Mouse (Mus musculus): ENCODE measurements around the gene Mterf4. TPM values are rescaled to one million over a fixed set of nuclear protein-coding genes. Genes with fewer than 3 reads are reported as not detected.

Gene Mterf4
- 26.9 and 29.8 TPM in 2 replicates for polyA plus RNA-seq (2014; fragmentation: Nextera tagmentation; extraction: Ambion mirVana)

- Histone ChIP-seq H3K27me3 (ENCODE audit: control insufficient read depth, insufficient read depth, low read length) (no peaks in the 10 kb centered on the region), H3K36me3 (replicated peaks; ENCODE audit: control insufficient read depth, insufficient read depth) (peaks cover 52% of the 10 kb centered on the region), H3K4me3 (replicated peaks; ENCODE audit: low read length) (peak within 1 kb of the TSS; percentile 69), H3K4me1 (replicated peaks; ENCODE audit: control insufficient read depth, insufficient read depth, low read length) (peaks cover 15% of the 10 kb centered on the region), H3K9me3 (ENCODE audit: control insufficient read depth, low read length) (no peaks in the 10 kb centered on the region), H3K27ac (peak within 1 kb of the TSS; percentile 62; the same call in 1 of the 2 replicates), H3K9ac (peak within 1 kb of the TSS; percentile 78), H3K4me2 (replicated peaks) (peak within 1 kb of the TSS; percentile 74)
- WGBS, result 7% methylated on average over 36 of the region's 36 CpGs
- ATAC-seq (ENCODE audit: low FRiP score), result peak; percentile 92
- peak; percentile 85 for DNase-seq (ENCODE audit: low spot score)
Measured at GRCm38 (mm10) chr1:93305581-93306337, at the start of gene Mterf4. Gene Mterf4 (minus strand): TSS chr1:93305915.

GRCm38 (mm10) chr1:93352724-93353123, 47.0 kb upstream of the Mterf4 start:
- ATAC-seq (ENCODE audit: low FRiP score), result no peak
- Histone ChIP-seq H3K36me3 (replicated peaks; ENCODE audit: control insufficient read depth, insufficient read depth) (peaks cover 92% of the 10 kb centered on the region), H3K9me3 (ENCODE audit: control insufficient read depth, low read length) (no peaks in the 10 kb centered on the region), H3K4me1 (replicated peaks; ENCODE audit: control insufficient read depth, insufficient read depth, low read length) (no peaks in the 10 kb centered on the region), H3K4me2 (replicated peaks) (no peak overlapping the region), H3K27ac (no peak overlapping the region), H3K4me3 (replicated peaks; ENCODE audit: low read length) (no peak overlapping the region), H3K9ac (no peak overlapping the region), H3K27me3 (ENCODE audit: control insufficient read depth, insufficient read depth, low read length) (no peaks in the 10 kb centered on the region)
- 96% methylated on average over 2 of the region's 2 CpGs for WGBS
- DNase-seq (ENCODE audit: low spot score), result no peak

- WGBS, result 63% methylated on average over 4 of the region's 4 CpGs
- Histone ChIP-seq H3K27ac (no peak overlapping the region), H3K4me3 (replicated peaks; ENCODE audit: low read length) (no peak overlapping the region), H3K9ac (no peak overlapping the region), H3K4me2 (replicated peaks) (no peak overlapping the region), H3K27me3 (ENCODE audit: control insufficient read depth, insufficient read depth, low read length) (no peaks in the 10 kb centered on the region), H3K4me1 (replicated peaks; ENCODE audit: control insufficient read depth, insufficient read depth, low read length) (peaks cover 1% of the 10 kb centered on the region; the same call in 1 of the 2 replicates), H3K9me3 (ENCODE audit: control insufficient read depth, low read length) (no peaks in the 10 kb centered on the region), H3K36me3 (replicated peaks; ENCODE audit: control insufficient read depth, insufficient read depth) (peaks cover 77% of the 10 kb centered on the region)
- ATAC-seq (ENCODE audit: low FRiP score) (no peak), DNase-seq (ENCODE audit: low spot score) (no peak)
Measured at GRCm38 (mm10) chr1:93349701-93350100, 44.0 kb upstream of the Mterf4 start.

- 94% methylated on average over 5 of the region's 5 CpGs for WGBS
- H3K27ac ChIP-seq, result no peak overlapping the region
- H3K9me3 ChIP-seq (ENCODE audit: control insufficient read depth, low read length), result no peaks in the 10 kb centered on the region
- DNase-seq (ENCODE audit: low spot score) (no peak), ATAC-seq (ENCODE audit: low FRiP score) (no peak)
- H3K27me3 ChIP-seq (ENCODE audit: control insufficient read depth, insufficient read depth, low read length), result no peaks in the 10 kb centered on the region
- no peak overlapping the region for H3K4me2 ChIP-seq (replicated peaks)
- no peak overlapping the region for H3K4me3 ChIP-seq (replicated peaks; ENCODE audit: low read length)
- peaks cover 51% of the 10 kb centered on the region for H3K36me3 ChIP-seq (replicated peaks; ENCODE audit: control insufficient read depth, insufficient read depth)
- no peak overlapping the region for H3K9ac ChIP-seq
- H3K4me1 ChIP-seq (replicated peaks; ENCODE audit: control insufficient read depth, insufficient read depth, low read length), result peaks cover 10% of the 10 kb centered on the region
Measured at GRCm38 (mm10) chr1:93347176-93347575, 41.5 kb upstream of the Mterf4 start.

- peak; percentile 98 for ATAC-seq (ENCODE audit: low FRiP score)
- H3K4me2 ChIP-seq (replicated peaks), result peak overlapping the region; percentile 98
- H3K9me3 ChIP-seq (ENCODE audit: control insufficient read depth, low read length), result no peaks in the 10 kb centered on the region
- under 1% methylated on average over 39 of the region's 39 CpGs for WGBS
- no peaks in the 10 kb centered on the region for H3K27me3 ChIP-seq (ENCODE audit: control insufficient read depth, insufficient read depth, low read length)
- peak overlapping the region; percentile 79 for H3K27ac ChIP-seq
- H3K4me3 ChIP-seq (replicated peaks; ENCODE audit: low read length), result peak overlapping the region; percentile 66
- peak overlapping the region; percentile 74 for H3K9ac ChIP-seq
- peak; percentile 96 for DNase-seq (ENCODE audit: low spot score)
- peaks cover 23% of the 10 kb centered on the region for H3K36me3 ChIP-seq (replicated peaks; ENCODE audit: control insufficient read depth, insufficient read depth)
- H3K4me1 ChIP-seq (replicated peaks; ENCODE audit: control insufficient read depth, insufficient read depth, low read length), result peaks cover 10% of the 10 kb centered on the region
Measured at GRCm38 (mm10) chr1:93343504-93344047, 37.9 kb upstream of the Mterf4 start.

GRCm38 (mm10) chr1:93342648-93343503, 37.2 kb upstream of the Mterf4 start, which contains the start of the genes Ppp1r7 and Pask:
Gene Ppp1r7 (plus strand): TSS chr1:93342854.
Gene Pask (minus strand): TSS chr1:93343482.
- Histone ChIP-seq H3K9ac (peak within 1 kb of the TSS; percentile 74), H3K4me1 (replicated peaks; ENCODE audit: control insufficient read depth, insufficient read depth, low read length) (peaks cover 10% of the 10 kb centered on the region), H3K36me3 (replicated peaks; ENCODE audit: control insufficient read depth, insufficient read depth) (peaks cover 16% of the 10 kb centered on the region), H3K27me3 (ENCODE audit: control insufficient read depth, insufficient read depth, low read length) (no peaks in the 10 kb centered on the region), H3K4me3 (replicated peaks; ENCODE audit: low read length) (peak within 1 kb of the TSS; percentile 66), H3K4me2 (replicated peaks) (peak within 1 kb of the TSS; percentile 98), H3K27ac (peak within 1 kb of the TSS; percentile 79), H3K9me3 (ENCODE audit: control insufficient read depth, low read length) (no peaks in the 10 kb centered on the region)
- ATAC-seq (ENCODE audit: low FRiP score) (peak; percentile 93), DNase-seq (ENCODE audit: low spot score) (peak; percentile 98)
- WGBS, result under 1% methylated on average over 63 of the region's 63 CpGs

GRCm38 (mm10) chr1:93334621-93335020, 28.9 kb upstream of the Mterf4 start:
- no peak for DNase-seq (ENCODE audit: low spot score)
- Histone ChIP-seq H3K4me2 (replicated peaks) (no peak overlapping the region), H3K36me3 (replicated peaks; ENCODE audit: control insufficient read depth, insufficient read depth) (peaks cover 24% of the 10 kb centered on the region), H3K27ac (no peak overlapping the region), H3K27me3 (ENCODE audit: control insufficient read depth, insufficient read depth, low read length) (no peaks in the 10 kb centered on the region), H3K4me1 (replicated peaks; ENCODE audit: control insufficient read depth, insufficient read depth, low read length) (no peaks in the 10 kb centered on the region), H3K9me3 (ENCODE audit: control insufficient read depth, low read length) (no peaks in the 10 kb centered on the region), H3K4me3 (replicated peaks; ENCODE audit: low read length) (no peak overlapping the region), H3K9ac (no peak overlapping the region)
- no peak for ATAC-seq (ENCODE audit: low FRiP score)
- WGBS, result 77% methylated on average over 2 of the region's 2 CpGs

- Histone ChIP-seq H3K36me3 (replicated peaks; ENCODE audit: control insufficient read depth, insufficient read depth) (peaks cover 41% of the 10 kb centered on the region), H3K4me2 (replicated peaks) (no peak overlapping the region), H3K27me3 (ENCODE audit: control insufficient read depth, insufficient read depth, low read length) (no peaks in the 10 kb centered on the region), H3K9me3 (ENCODE audit: control insufficient read depth, low read length) (no peaks in the 10 kb centered on the region), H3K4me1 (replicated peaks; ENCODE audit: control insufficient read depth, insufficient read depth, low read length) (no peaks in the 10 kb centered on the region), H3K9ac (no peak overlapping the region), H3K27ac (no peak overlapping the region), H3K4me3 (replicated peaks; ENCODE audit: low read length) (no peak overlapping the region)
- 97% methylated on average over 3 of the region's 3 CpGs for WGBS
- no peak for DNase-seq (ENCODE audit: low spot score)
- no peak for ATAC-seq (ENCODE audit: low FRiP score)
Measured at GRCm38 (mm10) chr1:93326446-93326845, 20.7 kb upstream of the Mterf4 start.

- H3K27ac ChIP-seq, result no peak overlapping the region
- H3K9ac ChIP-seq, result no peak overlapping the region
- 90% methylated on average over 6 of the region's 6 CpGs for WGBS
- DNase-seq (ENCODE audit: low spot score) (no peak), ATAC-seq (ENCODE audit: low FRiP score) (no peak)
- H3K36me3 ChIP-seq (replicated peaks; ENCODE audit: control insufficient read depth, insufficient read depth), result peaks cover 48% of the 10 kb centered on the region
- H3K9me3 ChIP-seq (ENCODE audit: control insufficient read depth, low read length), result no peaks in the 10 kb centered on the region
- no peaks in the 10 kb centered on the region for H3K4me1 ChIP-seq (replicated peaks; ENCODE audit: control insufficient read depth, insufficient read depth, low read length)
- H3K27me3 ChIP-seq (ENCODE audit: control insufficient read depth, insufficient read depth, low read length), result no peaks in the 10 kb centered on the region
- H3K4me2 ChIP-seq (replicated peaks), result no peak overlapping the region
- no peak overlapping the region for H3K4me3 ChIP-seq (replicated peaks; ENCODE audit: low read length)
Measured at GRCm38 (mm10) chr1:93323973-93324372, 18.3 kb upstream of the Mterf4 start.
